Mouse (Mus musculus) heart, postnatal 25 days (tissue): ENCODE data around the gene Ddr1. TPM values are rescaled to one million over a fixed set of nuclear protein-coding genes. Genes with fewer than 3 reads are reported as not detected.

Experiments
- DNase-seq: peaks from one replicate; pipeline ENCODE4 v3.0.0; 2022; ENCODE audit warnings: low spot score
- intact Hi-C: fragments of 180-260 bp; cut with DNase I; formaldehyde crosslinking; loops from one replicate; pipeline ENCODE4 v1.15.1; 2025
- total RNA-seq, 2 experiments: library from RNA; stranded (reverse); gene quantifications; 2 replicates each; pipeline ENCODE4 v1.2.3; 2021

The Ddr1 gene
- total RNA-seq, 2 experiments from 2014 or later: 33.1 to 41.7 TPM

DNA sequence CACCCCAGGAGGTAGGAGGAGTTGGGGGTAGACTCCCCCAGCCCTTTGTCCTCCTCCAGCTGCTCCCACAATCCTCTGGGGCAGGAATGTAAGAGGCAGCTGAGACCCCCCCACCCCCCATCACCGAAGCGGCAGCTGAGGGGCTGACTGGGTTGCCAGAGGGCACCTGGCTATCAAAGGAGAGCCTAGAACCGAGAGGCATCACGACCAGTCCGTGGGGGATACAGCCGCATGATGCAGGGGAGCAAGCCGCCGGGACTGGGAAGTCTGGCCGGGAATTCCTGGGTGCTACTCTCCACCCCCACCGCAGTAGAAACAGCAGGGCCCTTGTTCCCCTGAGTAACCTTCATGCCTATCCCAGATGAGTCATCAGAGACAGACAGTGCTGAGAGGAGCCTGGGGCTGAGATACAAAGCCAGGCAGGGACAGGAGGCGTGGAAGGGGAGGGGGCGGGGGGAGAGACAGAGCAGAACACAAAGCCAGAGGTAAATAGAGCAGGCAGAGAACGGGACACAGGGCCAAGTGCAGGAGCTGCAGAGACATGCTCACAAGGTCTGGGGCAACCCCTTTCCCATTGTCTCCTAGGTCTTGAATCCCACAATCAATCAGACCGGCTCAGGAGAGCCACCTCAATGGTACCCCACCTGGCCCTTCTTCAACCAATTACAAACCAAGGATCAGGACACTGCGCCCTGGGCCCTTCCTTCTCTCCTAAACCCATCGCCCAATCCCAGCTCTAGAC, 6.5 kb downstream of the Ddr1 start:
- intact Hi-C loops: no loop called here
- DNase-seq: no peak

DNA sequence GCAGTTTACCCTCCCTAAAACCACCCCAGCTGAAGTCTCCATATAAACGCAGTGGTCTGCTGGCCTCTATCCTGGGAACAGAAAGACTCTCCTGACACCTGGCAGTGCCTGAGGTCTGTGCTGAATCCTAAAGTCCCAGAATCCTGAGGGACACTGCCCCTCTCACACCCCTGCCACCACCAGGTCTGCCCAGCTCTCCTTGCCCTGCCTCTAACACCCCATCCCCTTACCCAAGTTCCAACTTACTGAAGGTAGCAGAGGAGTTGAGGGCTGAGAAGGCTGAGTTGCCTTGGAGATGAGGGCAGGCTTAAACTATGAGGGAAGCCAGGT, 7.0 kb downstream of the Ddr1 start:
- DNase-seq: no peak
- intact Hi-C loops: no loop called here

DNA sequence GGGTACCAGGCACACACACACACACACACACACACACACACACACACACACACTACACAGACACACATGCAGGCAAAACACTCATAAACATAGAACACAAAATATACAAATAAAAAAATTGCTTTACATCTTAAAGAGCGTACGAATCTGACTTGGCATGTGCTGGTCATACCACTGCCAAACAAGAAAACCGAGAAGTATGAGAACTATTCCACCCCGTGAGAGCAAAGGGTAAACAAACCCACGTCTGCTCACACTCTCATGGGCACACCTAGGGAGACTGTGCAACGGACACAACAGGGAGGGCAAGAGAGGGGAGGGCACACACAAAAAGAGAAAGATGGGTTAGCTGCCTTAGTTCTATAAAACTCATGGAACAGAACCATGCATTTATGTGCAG, 7.7 kb downstream of the Ddr1 start:
- DNase-seq: no peak
- intact Hi-C loops: no loop called here

DNA sequence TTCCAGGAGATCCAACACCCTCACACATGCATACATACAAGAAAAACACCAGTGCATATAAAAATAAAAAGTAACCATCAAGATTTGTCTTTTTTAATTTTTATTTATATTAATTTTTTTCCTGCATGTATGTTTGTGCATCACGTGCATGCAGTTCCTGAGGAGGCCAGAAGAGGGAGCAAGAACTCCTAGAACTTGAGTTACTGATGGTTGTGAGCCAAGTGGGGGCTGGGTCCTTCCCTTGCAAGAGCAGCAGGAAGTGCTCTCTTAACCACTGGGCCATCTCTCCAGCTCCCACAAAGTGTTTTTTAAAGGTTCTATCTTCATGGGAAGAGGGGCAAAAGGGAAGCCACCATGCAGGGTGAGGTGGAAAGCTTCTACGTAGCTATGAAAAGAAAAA, 9.1 kb downstream of the Ddr1 start:
- no peak for DNase-seq
- intact Hi-C loops: no loop called here

DNA sequence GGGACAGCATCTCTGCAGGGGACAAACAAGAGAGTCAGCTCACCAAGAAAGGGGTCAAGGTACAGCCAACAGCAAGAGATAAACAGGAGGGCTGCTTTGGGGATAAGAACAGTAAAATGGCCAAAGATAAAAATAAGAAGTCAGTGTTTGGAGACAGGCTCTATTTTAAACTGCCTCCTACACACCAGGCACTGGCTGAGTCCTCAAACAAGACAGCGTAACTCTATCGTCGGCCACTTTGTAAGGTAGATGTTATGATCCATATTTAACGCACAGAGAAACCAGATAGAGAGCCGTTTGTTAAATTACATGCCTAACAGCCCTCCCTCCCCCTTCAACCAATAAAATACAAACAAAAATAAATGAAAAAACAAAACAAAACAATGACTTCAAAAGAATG, 10.5 kb downstream of the Ddr1 start:
- intact Hi-C loops: no loop called here
- no peak for DNase-seq

DNA sequence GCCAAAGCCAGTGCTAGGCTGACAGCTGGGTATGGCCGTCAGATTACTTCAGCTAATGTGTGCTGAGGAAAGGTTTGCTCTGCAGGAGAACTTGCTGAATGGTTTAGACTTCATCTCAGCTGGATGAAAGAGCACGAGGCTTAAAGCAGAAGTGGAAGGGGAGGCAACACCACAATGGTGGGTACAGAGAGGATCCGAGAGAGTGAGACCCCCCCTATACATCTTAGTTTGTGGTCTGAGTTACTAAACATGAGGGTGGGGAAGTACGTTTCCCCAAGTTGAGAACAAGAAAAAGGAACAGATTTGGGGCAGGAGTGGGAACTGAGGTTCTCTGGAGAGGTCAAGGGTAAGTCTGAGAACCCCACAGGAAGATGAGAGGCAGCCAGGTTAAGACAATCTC, 12.1 kb downstream of the Ddr1 start:
- intact Hi-C loops: no loop called here
- DNase-seq: no peak

DNA sequence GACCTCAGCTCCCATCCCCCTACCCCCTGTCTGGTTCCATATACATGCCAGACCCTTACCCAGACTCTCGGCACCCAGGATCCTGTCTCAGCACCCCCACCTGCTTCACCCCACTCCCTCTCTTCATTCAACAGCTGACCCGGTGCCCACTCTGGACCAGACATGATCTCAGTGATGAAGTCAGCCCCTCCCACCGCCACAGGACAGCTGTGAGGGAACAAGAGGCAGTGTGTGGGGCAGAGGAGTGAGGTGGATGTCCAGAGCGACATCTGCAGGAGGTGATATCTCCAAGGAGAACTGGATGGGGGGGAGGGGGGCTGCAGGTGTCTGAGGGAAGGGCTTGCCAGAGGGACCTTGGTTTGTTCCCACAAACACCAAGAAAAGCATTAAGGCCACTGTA, 12.6 kb downstream of the Ddr1 start:
- intact Hi-C loops: no loop called here
- DNase-seq: no peak

DNA sequence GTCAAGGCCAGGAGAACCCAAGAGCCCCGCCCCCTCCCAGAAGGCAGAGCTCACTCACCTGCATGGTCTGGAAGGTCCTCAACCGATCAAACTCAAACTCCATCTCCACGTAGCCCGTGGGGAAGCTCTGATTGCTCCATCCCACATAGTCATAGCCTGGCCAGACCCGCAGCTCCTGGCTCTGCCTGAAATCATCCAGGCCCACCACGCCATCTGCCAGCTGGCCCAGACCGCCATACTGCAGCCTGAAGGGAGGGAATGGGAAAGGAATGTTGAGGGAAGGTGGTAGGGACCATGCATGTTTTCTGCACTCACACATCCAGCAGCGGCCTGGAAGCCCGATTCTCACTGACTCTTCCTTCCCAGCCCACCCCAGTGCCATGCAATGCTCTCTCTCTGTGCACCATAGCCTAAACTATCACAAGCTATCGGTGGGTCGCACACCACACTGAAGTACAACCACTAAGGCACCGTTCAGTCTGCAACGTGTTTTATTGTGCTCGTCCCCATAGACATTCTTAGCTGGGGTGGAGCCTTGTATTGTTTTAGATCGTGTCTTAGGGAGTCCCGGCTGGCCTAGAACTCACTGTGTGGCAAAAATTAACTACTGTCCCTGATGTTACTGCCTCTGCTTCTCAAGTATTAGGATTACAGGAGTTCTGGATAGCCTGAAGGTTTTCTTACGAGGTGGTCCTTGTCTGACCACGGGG, 14.3 kb downstream of the Ddr1 start:
- DNase-seq: no peak
- intact Hi-C loops: no loop called here

DNA sequence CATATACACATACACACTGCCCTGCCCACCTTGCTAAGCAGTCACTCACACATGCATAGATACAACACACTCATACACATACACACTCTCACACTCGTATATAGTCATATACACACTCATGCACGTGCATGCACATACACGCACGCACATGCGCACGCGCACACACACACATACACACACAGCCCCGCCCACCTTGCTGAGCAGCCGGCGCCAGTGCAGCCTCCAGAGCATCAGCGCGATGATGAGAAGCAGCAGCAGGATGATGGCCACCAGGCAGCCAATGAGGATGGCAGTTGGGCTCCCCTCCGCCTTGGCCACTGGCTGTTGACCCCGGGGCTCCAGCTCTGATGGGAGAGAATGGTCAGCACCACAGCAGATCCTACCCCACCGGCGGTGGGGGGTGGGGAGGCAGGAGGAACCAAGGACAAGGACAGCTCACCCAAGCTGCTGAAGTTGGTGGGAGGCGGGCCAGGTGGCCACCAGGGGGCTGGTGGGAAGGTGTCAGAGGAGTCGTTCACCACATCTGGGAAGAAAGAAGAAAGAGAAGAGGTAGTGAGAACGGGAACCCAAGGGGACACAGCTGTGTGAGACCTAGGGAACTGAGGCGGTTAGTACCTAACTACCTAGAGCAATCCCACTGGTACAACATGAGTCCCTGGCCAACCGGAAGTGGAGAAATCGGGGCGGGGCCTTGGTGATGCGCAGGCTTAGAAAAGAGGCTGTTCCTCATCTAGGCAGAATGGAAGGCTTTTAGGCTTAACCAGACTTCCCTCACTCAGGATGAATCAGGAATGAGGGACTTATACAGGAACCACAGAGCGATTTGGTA, 15.9 kb downstream of the Ddr1 start:
- intact Hi-C loops: no loop called here
- DNase-seq: no peak

DNA sequence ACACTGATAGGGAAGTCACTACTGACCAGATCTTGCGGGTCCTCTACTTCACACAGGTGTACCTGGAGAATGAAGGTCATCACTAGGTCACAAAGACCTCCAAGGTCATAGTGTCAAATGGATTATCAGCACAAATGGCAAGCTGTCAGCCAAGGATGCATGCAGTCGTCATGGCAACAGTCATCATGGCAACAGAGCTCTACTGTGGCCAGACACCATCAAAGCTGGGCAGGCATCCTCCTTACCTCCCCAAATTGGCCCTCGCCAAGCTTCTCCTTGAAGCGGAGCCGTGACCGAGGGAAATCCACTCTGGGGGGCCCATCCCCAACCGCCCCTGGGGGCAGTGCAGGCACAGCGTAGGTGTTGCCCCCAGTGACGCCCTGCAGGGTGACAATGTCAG, 19.4 kb downstream of the Ddr1 start:
- intact Hi-C loops: no loop called here
- DNase-seq: no peak

DNA sequence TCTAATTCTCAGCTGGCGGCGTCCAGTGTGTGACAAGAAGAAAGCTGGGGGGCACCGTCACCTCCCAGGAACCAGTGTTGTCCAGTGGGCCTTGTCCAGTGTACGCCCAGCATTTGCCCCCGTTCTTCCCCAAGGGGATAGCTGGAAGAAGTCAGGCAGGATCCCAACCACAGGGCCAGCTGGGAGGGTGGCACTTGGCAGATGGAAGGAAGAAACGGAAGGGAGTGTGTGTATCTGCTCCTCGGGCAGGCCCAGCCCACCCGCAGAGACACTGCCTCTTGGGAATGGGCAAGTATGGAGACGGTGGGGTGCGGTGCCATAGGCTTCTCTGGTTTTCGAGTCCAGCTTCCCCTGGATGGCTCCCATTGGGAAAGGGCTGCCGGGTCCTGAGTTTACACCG, 22.4 kb downstream of the Ddr1 start:
- intact Hi-C loops: no loop called here
- no peak for DNase-seq

DNA sequence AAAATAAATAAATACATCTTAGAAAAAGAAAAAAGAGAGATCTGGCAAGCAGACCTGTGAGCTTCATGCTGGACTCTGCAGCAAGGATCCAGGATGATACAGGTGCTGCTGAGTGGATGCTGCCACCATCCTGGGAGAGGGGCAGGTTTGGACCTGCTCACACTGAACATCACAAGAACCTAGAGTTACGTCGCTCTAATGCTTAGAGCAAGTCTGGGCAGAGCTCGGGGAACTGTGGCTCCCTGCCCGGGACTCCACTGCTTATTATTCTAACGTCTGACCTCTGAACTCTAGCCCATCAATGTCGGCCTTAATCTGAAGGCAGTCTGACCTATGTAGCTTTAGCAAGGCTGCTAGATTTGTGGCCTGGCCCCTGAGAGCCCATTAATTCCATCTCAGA, 23.8 kb downstream of the Ddr1 start:
- intact Hi-C loops: no loop called here

DNA sequence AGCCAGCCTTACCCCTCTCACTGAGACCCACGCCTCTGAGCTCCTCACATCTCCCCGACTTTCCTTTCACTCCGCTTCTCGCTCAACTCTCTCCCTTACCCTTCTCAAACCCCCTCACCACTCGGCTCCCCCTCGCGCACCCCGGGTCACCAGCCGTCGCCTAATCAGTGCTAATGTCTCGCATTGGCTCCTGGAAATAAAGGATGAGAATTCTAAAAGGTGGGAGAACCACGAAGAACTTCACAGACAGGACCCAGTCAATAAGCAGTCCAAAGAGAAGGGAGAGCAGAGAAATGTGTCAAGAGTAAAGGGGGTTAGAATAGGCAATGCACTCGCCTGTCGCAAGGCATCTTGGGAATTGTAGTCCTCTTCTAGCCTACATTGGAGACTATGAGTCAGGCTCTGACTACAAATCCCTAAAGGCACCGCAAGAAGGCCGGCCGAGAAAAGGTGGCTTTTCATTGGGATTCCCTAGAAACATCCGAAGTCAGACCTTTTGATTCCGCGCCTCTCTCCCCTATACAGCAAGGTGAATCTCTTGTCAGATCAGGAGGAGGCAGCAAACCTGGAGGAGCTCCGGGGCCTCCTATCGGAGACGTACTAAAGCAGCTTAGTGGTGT, 30.9 kb downstream of the Ddr1 start, which contains the start of gene Gtf2h4:
TSS of gene Gtf2h4 (minus strand) at position 324 of the 620 bp plus-strand sequence.
- peak; percentile 79 for DNase-seq
- intact Hi-C loops: no loop called here

More for the DNA sequence above, 23.8 kb downstream of the Ddr1 start:
- DNase-seq: no peak

DNA sequence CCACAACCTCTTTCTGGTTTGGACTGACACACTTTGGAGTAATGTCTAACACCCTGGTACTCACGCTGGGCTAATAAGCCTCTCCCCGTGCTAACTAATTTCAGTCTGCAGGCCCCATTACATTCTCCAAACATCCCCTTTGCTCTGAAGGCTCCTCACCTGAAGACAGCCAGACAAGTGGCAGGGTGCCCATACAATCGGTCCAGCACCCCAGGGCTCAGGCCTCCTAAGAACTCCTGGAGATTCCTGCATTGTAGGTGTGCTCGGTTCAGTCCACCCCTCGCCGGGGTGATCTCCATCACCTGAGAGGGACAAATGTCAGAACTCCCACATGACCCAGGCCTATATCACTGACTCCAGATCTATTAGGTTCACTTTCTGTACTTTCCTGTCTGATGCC, 31.9 kb downstream of the Ddr1 start:
- DNase-seq: no peak
- intact Hi-C loops: no loop called here

DNA sequence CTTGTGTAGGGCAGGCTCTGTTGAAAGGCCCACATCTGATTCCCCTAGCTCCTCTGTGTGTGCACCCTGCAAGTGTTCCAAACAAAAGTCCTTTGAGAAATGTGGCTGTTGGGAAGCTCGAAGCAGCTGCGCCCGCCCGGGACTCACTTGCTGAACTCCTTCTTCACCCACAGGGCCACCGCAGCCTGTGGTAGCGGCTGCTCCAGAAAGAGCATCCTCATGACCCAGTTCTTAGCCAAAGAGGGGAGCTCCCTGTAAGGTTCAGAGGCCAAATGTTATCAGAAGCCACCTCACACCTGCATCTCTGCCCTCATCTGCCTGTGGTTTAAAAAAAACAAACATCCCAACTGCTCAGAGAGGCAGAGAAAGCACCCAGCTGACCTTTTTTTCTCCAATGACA, 32.6 kb downstream of the Ddr1 start:
- intact Hi-C loops: no loop called here
- no peak for DNase-seq

DNA sequence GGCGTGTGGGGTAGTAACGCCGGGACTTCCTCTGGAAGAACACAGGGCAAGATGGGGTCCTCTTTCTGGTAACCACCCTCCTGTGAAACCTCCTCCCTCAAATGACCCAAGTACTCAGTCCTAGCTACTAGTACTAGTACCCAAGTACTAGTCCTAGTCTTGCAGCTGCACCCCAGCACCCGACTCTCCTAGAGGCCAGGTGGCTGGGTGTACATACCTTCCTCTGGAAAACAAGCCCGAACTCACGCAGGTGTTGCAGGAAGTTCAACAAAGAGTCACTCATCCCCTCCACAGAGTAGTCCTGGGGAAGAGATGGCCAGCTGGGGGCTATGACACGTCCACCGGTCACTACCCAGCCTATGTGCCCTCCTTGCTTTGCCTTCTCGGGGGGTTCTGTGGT, 34.7 kb downstream of the Ddr1 start:
- DNase-seq: no peak
- intact Hi-C loops: no loop called here

DNA sequence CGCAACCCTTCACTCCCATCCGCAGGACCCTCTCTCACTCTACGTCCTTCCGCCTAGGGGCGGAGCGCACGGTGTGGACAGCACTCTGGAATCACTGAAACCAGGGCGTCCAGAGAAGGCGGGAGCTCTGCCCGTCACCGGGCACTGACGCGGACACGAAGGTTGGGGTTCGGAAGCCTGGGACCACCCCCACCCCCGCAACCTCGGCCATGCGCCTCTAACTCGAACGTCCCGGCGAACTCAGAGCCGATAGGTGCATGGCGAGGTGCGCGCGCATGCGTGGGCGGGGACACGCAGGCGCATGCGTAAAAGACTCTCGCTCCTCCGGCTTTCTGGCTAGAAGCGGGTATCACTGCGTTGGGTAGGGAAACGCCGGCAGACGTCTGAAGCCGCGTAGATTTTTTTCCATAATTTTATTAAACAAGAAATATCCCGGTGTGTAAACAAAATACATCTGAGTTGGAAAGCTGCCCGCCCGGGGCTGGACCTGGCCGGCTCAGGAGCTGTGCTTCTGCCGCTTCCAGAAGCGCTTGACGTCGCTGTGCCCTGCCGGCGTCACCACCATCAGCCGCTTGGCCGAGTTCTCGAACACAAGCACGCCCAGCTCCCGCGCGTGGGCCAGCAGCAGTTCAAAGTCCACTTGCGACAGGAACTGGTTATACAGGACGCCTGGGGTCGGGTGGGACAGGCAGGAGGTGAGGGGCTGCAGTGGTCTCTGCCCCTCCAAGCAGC, 36.9 kb downstream of the Ddr1 start, which contains the start of gene Vars2:
TSS of gene Vars2 (minus strand) at position 259 of the 732 bp plus-strand sequence.
- DNase-seq: peak; percentile 92
- intact Hi-C loops: no loop called here

DNA sequence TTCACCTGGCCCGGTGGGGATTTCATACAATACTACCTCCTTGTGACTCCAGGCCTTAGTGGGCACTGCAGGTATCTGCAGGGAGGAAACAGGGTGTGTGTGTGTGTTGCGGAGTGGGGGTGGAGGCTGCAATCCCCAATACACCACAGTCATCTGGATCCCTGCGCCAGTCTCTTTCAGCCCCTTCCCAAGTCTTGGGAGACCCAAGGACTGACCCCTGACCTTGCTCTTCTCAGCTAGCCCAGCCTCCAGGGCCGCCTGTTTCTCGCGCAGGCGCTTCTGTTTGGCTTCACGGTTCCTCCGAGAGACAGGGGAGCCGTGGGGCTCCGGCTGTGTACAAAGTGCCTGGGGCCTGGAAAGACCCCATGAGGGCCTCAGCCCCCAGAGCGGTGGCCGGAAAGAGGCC, 37.6 kb downstream of the Ddr1 start:
- no peak for DNase-seq
- intact Hi-C loops: no loop called here

DNA sequence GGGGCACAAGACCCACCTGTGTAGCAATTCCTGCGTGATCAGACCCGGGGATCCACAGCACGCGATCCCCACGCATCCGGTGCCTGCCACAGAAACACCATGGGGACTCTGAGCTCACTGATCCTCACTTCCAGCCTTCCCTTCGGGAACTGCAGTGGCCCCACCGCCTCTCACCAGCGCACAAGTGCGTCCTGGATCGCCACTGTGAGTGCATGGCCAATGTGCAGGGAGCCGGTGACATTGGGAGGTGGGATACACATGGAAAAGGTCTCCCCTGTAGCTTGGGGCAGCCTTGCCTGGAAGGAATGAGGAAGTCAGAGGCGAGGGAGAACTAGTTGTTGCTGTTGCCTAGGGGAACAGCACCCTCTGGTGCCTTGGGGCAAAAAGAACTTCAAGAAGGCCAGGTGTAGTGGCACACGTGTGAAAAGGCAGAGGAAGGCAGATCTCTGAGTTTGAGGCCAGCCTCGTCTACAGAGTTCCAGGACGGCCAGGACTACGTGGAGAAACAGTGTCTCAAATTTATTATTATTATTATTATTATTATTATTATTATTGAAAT, 38.4 kb downstream of the Ddr1 start:
- intact Hi-C loops: no loop called here
- no peak for DNase-seq

DNA sequence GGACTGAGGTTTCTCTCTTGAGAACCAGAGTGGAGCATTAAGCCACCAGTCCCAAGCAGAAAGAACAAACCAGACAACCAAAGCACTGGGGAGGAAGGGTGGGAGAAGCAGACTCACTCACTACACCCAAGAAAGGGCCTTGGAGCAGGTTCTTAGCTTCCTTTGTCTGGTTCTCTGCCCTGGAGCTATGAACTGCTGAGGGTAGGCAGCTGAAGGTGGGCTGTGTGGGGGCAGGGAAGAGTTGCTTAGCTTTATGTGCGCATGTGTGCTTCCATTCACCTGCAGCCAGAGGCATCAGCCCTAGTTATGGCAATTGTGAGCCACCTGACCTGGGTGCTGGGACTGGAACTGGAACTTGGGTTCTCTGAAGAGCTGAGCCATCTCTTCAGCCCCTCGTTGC, 51.3 kb downstream of the Ddr1 start:
- DNase-seq: no peak
- intact Hi-C loops: no loop called here
